Mouse (Mus musculus) layer of hippocampus, adult 9-11 months (tissue): ENCODE measurements around the gene Dhrs3.

Experiments used
- DNase-seq: peaks from one replicate; pipeline ENCODE4 v3.0.0; 2022

Dhrs3 gene

GRCm38 (mm10) chr4:144942433-144942832, 49.8 kb downstream of the Dhrs3 start:
- DNase-seq: no peak

- no peak for DNase-seq
These were observed 50.6 kb downstream of the Dhrs3 start for GRCm38 (mm10) chr4:144943273-144943672.

GRCm38 (mm10) chr4:144947738-144948390, 55.2 kb downstream of the Dhrs3 start:
- no peak for DNase-seq

- no peak for DNase-seq
These were observed 57.1 kb downstream of the Dhrs3 start for GRCm38 (mm10) chr4:144949441-144950326.

- no peak for DNase-seq
These were observed 57.7 kb downstream of the Dhrs3 start for GRCm38 (mm10) chr4:144950327-144950711.

GRCm38 (mm10) chr4:144950883-144951282, 58.3 kb downstream of the Dhrs3 start:
- DNase-seq: no peak

GRCm38 (mm10) chr4:144951859-144952258, 59.2 kb downstream of the Dhrs3 start:
- peak; percentile 20 for DNase-seq

- no peak for DNase-seq
These were observed 60.8 kb downstream of the Dhrs3 start for GRCm38 (mm10) chr4:144953421-144953820.

GRCm38 (mm10) chr4:144955863-144956262, 63.2 kb downstream of the Dhrs3 start:
- DNase-seq: no peak

GRCm38 (mm10) chr4:144956293-144956692, 63.7 kb downstream of the Dhrs3 start:
- DNase-seq: no peak

- peak; percentile 33 for DNase-seq
These were observed 64.6 kb downstream of the Dhrs3 start for GRCm38 (mm10) chr4:144957186-144957585.

- no peak for DNase-seq
These were observed 65.1 kb downstream of the Dhrs3 start for GRCm38 (mm10) chr4:144957721-144958120.

- DNase-seq: no peak
These were observed 67.7 kb downstream of the Dhrs3 start for GRCm38 (mm10) chr4:144960188-144960904.

GRCm38 (mm10) chr4:144961232-144961631, 68.6 kb downstream of the Dhrs3 start:
- DNase-seq: no peak

GRCm38 (mm10) chr4:144961696-144962095, 69.1 kb downstream of the Dhrs3 start:
- no peak for DNase-seq

GRCm38 (mm10) chr4:144965255-144965654, 72.6 kb downstream of the Dhrs3 start:
- no peak for DNase-seq

GRCm38 (mm10) chr4:144968371-144968770, 75.7 kb downstream of the Dhrs3 start:
- no peak for DNase-seq

GRCm38 (mm10) chr4:144969030-144969429, 76.4 kb downstream of the Dhrs3 start:
- DNase-seq: no peak

GRCm38 (mm10) chr4:144971048-144971447, 78.4 kb downstream of the Dhrs3 start:
- DNase-seq: no peak

- peak; percentile 22 for DNase-seq
These were observed 80.5 kb downstream of the Dhrs3 start for GRCm38 (mm10) chr4:144972948-144973720.

- no peak for DNase-seq
These were observed 81.8 kb downstream of the Dhrs3 start for GRCm38 (mm10) chr4:144974458-144974857.

- DNase-seq: no peak
These were observed 82.9 kb downstream of the Dhrs3 start for GRCm38 (mm10) chr4:144975505-144975904.

GRCm38 (mm10) chr4:144977057-144977456, 84.4 kb downstream of the Dhrs3 start:
- no peak for DNase-seq
